Mouse (Mus musculus) G1E (cell line): ENCODE results near the gene Tac4.
A peak's percentile ranks its signal among the peaks of the same experiment; 100 is the strongest.

ENCODE experiments used
- CTCF ChIP-seq: IDR thresholded peaks from 2 replicates; pipeline ENCODE4 v1.5.1; 2012; ENCODE audit warnings: low read depth, low read length, inconsistent platforms, mixed read lengths
- GATA1 ChIP-seq: IDR thresholded peaks from 2 replicates; pipeline ENCODE4 v1.6.1; 2012; ENCODE audit warnings: borderline replicate concordance, low read length, inconsistent platforms, mixed read lengths
- POLR2AphosphoS5 ChIP-seq: IDR thresholded peaks from 2 replicates; pipeline ENCODE4 v1.6.1; 2012; ENCODE audit warnings: low read depth, low read length, inconsistent platforms; ENCODE audit not compliant: insufficient replicate concordance

DNA sequence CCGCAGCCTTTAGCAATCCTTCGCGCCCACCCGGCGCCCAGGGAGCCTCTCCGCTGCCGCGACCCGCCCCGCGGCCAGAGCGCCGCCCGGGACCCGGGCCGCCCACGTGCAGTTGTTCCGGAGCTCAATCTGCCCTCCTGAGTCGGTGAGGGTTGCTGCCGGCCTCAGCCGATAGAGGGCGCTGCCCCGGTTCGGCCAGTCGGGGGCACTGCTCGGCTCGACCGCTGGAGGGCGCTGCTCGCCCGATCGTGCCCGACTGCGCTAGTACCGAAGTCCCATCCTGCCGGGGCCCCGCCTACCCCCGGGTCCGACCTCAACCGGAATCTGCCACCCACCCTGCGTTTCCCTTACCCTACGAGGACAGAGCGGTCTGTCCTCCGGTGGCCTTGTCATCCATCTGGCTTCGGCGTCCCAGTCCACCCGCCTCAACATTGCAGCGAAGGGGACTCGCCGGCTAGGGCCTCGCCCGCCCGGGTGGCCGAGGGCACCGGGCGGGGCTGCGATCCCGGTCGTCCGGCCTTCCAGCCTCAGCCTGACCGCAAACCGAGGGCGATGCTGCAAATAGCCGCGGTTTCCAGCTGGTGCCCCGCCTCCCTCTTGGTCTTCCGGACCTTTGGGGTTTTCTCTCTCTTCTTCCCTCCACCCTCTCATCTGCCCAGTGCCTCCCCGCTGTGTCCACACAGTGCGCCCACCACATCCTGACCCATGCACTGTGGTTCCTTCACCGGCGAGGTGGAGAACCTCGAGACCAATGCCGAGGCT is 2.1 kb upstream of the Tac4 start:
- TF ChIP-seq GATA1 (no peak), CTCF (peak; percentile 99), POLR2AphosphoS5 (no peak)
